Comparison of ENCODE assay signal across 8 mouse cellular contexts in the genomic region with DNA sequence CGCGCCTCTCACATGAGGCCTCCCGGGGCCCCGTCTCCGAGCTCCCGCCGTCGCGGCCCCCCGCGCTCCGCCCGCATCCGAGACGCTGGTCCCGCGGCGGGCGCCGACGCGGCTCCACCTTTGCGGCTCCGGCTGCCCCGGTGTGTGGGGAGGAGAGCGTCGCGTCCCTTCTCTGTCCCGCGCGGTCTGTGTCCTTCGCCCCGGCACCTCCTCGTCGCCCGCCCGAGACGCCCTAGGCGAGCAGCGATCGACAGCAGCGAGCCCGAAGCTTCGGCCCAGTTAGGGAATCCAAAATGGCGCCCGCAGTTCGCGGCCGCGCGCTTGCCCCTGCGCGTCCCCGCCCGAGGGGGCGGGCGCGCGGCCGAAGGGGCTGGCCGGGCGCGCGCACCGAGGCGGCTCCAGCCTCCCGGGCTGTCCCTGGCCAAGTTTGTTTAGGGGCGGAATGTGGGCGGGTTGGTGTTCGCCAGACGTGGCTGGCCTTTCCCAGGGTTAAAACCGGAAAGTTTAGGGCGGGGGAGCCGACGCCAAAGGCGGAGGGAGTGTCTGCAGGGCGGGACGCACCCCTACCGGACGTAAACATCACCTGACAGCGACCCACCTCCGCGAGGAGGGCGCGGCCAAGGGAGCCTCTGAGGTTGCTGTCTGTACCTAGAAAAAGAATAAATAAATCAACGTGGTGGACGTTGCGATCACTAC. TPM values are rescaled to one million over a fixed set of nuclear protein-coding genes. Genes with fewer than 3 reads are reported as not detected.
A peak's percentile ranks its signal among the peaks of the same experiment; 100 is the strongest.
DNase-seq lines count a peak whose midpoint lies in the region; ATAC-seq lines count a peak whose summit lies in the region.

A gene (minus strand): TSS at position 329 of the 696 bp plus-strand sequence.

- peak within 1 kb of the TSS; percentile 98 for H3K27ac ChIP-seq in hindbrain, embryonic 12.5 days

- H3K9ac ChIP-seq in hindbrain, embryonic 12.5 days = peak within 1 kb of the TSS; percentile 98

- DNase-seq in NIH3T3 (ENCODE audit: low read depth) = peak; percentile 95
- DNase-seq in cerebellum, postnatal 10 days = peak; percentile 91 to 92
- peak; percentile 69 to 73 for DNase-seq in frontal cortex, postnatal 10 days (ENCODE audit: low spot score in 2 of 2)
- DNase-seq in layer of hippocampus, postnatal 14 days (ENCODE audit: low spot score in 2 of 2) = peak; percentile 80
- peak; percentile 93 for DNase-seq in lung, postnatal 14 days
- peak; percentile 74 for DNase-seq in retina, adult 2 months (ENCODE audit: low read depth, low spot score)
- peak; percentile 86 to 88 for DNase-seq in thymus, postnatal 36 days

- no peaks in the 10 kb centered on the region for H3K9me3 ChIP-seq in hindbrain, embryonic 12.5 days (replicated peaks)

- under 1% methylated on average over 86 of the region's 88 CpGs for WGBS in hindbrain, embryonic 12.5 days

- peak within 1 kb of the TSS; percentile 65 for H3K4me2 ChIP-seq in hindbrain, embryonic 12.5 days (replicated peaks)

- H3K36me3 ChIP-seq in hindbrain, embryonic 12.5 days = 0 out of 2 replicates have a peak, but pooled peaks cover 3% of the 10 kb centered on the region

- no peaks in the 10 kb centered on the region for H3K27me3 ChIP-seq in hindbrain, embryonic 12.5 days

- ATAC-seq in hindbrain, embryonic 12.5 days (ENCODE audit: low FRiP score) = peak; percentile 87

- H3K4me1 ChIP-seq in hindbrain, embryonic 12.5 days = peaks cover 20% of the 10 kb centered on the region

- H3K4me3 ChIP-seq in hindbrain, embryonic 12.5 days = peak within 1 kb of the TSS; percentile 85

RNA-seq across cellular contexts. Expression of the gene that starts here (rescaled TPM):
- polyA plus RNA-seq in hindbrain, embryonic 12.5 days (2016; fragmentation: Nextera tagmentation; extraction: Ambion mirVana) = 32.4 and 34.5 TPM in 2 replicates
- 10 to 100 TPM; 71.5 to 71.8 TPM for total RNA-seq in layer of hippocampus, postnatal 14 days (2021)

Comparison
In these comparisons a context has a peak if more than half of its experiments do, and no peak if none do; other contexts are left out.
1. Peak in every context shown above with its lines: DNase-seq, ATAC-seq, H3K4me3 ChIP-seq and H3K27ac ChIP-seq.